Mouse (Mus musculus): ENCODE data around the gene Cubn. TPM values are rescaled to one million over a fixed set of nuclear protein-coding genes. Genes with fewer than 3 reads are reported as not detected.
A peak's percentile ranks its signal among the peaks of the same experiment; 100 is the strongest.

The Cubn gene
- not detected in 2 replicates for total RNA-seq (2012; rRNA removed)
- under 1 TPM in 1 of 2 experiments, not detected in 1; 0.03 TPM for polyA plus RNA-seq (2012; ENCODE audit: insufficient read depth in 1 of 2, insufficient read length in 2 of 2, low read depth in 1 of 2, low replicate concordance in 2 of 2, missing spikeins in 1 of 2)

DNA sequence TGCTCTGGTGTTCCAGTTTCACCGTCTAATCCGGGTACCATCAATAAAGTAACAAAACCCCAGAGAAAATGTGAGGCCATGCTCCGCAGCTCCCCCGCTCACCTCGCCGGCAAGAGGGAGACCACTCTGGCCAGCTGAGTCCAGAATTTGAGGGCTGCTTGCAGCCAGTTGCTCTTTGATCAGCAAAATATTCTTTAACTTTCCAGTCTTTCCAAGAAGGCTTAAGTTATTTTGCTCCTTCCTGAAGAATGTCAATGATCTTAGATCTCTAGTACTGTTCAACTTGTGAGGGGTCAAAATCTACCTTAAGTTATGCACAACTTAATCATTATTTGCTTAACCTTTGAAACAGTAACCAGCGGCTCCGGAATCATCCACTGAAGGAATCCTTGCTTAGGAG lies at the start of gene Cubn:
TSS of gene Cubn (minus strand) at position 80 of the 400 bp plus-strand sequence.
- H3K9me3 ChIP-seq (replicated peaks; ENCODE audit: insufficient read depth, low read length), result no peaks in the 10 kb centered on the region
- no peak within 1 kb of the TSS for H3K9ac ChIP-seq (ENCODE audit: control insufficient read depth, low read depth, low read length, poor library complexity, severe bottlenecking)
- no peak within 1 kb of the TSS for H3K4me3 ChIP-seq (ENCODE audit: control insufficient read depth in 1 of 2, insufficient read depth in 1 of 2, low read depth in 2 of 2, low read length in 2 of 2)
- H3K36me3 ChIP-seq (ENCODE audit: control insufficient read depth in 1 of 2, insufficient read depth in 2 of 2, low read length in 2 of 2), result peaks cover 0 to 5% of the 10 kb centered on the region in 2 experiments; a peak in 2 of 4 replicates
- TF ChIP-seq EP300 (IDR thresholded peaks at IDR 0.05; ENCODE audit: low read depth in 1 of 2, low read length in 2 of 2), result no peak
- no peaks in the 10 kb centered on the region; a peak in 1 of 4 replicates for H3K4me1 ChIP-seq (ENCODE audit: control insufficient read depth in 1 of 2, insufficient read depth in 2 of 2, low read length in 2 of 2)
- H3K27ac ChIP-seq (ENCODE audit: control insufficient read depth, low read depth, low read length), result no peak within 1 kb of the TSS
- DNase-seq (ENCODE audit: low read depth, low spot score), result no peak
- H3K79me2 ChIP-seq (ENCODE audit: control insufficient read depth, insufficient read depth, low read length, poor library complexity), result no peaks in the 10 kb centered on the region
- H3K27me3 ChIP-seq (ENCODE audit: control insufficient read depth in 1 of 2, insufficient read depth in 2 of 2, low read length in 2 of 2), result no peaks in the 10 kb centered on the region; a peak in 1 of 4 replicates

DNA sequence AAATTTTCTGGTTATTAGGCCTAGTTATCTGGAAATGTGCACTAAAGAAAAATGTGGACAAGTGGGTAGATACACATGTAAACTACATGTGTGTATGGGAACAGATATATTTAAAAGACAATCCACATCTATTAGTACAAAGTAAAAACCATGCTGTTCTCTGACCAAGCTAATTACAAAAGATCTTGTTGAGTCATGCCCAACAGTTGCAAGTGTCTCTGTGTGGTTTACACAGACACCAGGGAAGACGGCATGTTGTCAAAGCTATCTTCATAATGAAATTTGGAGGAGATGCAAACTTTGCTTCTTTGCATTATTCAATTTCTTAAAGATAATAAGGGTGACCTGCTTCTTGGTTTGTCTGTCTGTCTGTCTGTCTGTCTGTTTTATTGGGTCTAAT lies 48.2 kb upstream of the Cubn start:
- peaks cover 0 to 39% of the 10 kb centered on the region in 2 experiments; a peak in 2 of 4 replicates for H3K36me3 ChIP-seq (ENCODE audit: control insufficient read depth in 1 of 2, insufficient read depth in 2 of 2, low read length in 2 of 2)
- H3K4me3 ChIP-seq (ENCODE audit: control insufficient read depth in 1 of 2, insufficient read depth in 1 of 2, low read depth in 2 of 2, low read length in 2 of 2), result peak overlapping the region in 1 of 2 experiments; percentile 9; a peak in 1 of 4 replicates
- H3K9me3 ChIP-seq (replicated peaks; ENCODE audit: insufficient read depth, low read length), result no peaks in the 10 kb centered on the region
- H3K4me1 ChIP-seq (ENCODE audit: control insufficient read depth in 1 of 2, insufficient read depth in 2 of 2, low read length in 2 of 2), result peaks cover 24 to 32% of the 10 kb centered on the region in 2 experiments
- H3K9ac ChIP-seq (ENCODE audit: control insufficient read depth, low read depth, low read length, poor library complexity, severe bottlenecking), result peak overlapping the region; percentile 30
- peak overlapping the region; percentile 59 for H3K27ac ChIP-seq (ENCODE audit: control insufficient read depth, low read depth, low read length)
- no peaks in the 10 kb centered on the region for H3K27me3 ChIP-seq (ENCODE audit: control insufficient read depth in 1 of 2, insufficient read depth in 2 of 2, low read length in 2 of 2)
- DNase-seq (ENCODE audit: low read depth, low spot score), result peak; percentile 58
- H3K79me2 ChIP-seq (ENCODE audit: control insufficient read depth, insufficient read depth, low read length, poor library complexity), result peaks cover 6% of the 10 kb centered on the region
- TF ChIP-seq ETS1 (IDR thresholded peaks at IDR 0.05; ENCODE audit: low read depth, low read length), result peak; percentile 29; the same call in 1 of the 2 replicates
- peak; percentile 46; the same call in 1 of the 2 replicates for TF ChIP-seq MYC (IDR thresholded peaks at IDR 0.05; ENCODE audit: low read depth, low read length)
- no peak for TF ChIP-seq E2F4 (IDR thresholded peaks at IDR 0.05; ENCODE audit: borderline replicate concordance, low read depth, low read length)
- TF ChIP-seq POLR2AphosphoS2 (IDR thresholded peaks at IDR 0.05; ENCODE audit: low read length), result no peak
- TF ChIP-seq MXI1 (IDR thresholded peaks at IDR 0.05; ENCODE audit: low read depth, low read length), result peak; percentile 53; the same call in 1 of the 2 replicates
- 0 out of 2 replicates have a peak, but pooled peaks have one; percentile 16 for TF ChIP-seq MAX (IDR thresholded peaks at IDR 0.05; ENCODE audit: low read length)

DNA sequence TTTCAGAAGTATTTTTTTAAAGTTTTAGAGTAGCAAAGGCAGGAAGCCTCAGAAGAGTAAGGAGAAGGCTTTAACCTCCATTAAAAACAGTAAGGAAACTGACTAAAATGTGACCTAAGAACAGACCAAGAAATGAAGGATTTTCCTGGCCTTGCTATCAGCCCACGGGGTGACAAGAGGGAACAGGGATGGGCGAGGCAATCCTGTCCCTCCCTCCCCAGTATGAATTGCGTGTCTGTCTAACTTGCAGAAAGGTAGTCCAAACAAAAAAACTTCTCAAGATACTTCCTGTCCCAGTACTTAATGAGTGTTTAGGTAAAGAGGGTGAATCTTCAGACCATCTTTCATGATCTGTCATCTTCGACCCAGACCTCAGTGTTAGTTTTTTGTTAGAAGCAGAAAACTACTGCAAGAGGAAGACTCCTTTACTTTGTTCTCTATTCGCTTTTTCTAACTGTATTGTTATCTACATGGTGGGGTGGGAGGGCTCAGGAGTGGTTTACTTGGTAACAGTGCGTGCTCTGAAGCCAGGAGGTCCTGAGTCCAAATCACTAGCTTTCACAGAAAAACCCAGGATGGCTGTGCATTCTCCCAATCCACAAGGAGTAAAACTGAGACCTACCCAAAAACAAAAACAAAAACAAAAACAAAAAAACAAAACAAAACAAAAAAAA lies 47.2 kb upstream of the Cubn start:
- Histone ChIP-seq H3K4me1 (ENCODE audit: control insufficient read depth in 1 of 2, insufficient read depth in 2 of 2, low read length in 2 of 2) (peaks cover 24 to 32% of the 10 kb centered on the region in 2 experiments), H3K79me2 (ENCODE audit: control insufficient read depth, insufficient read depth, low read length, poor library complexity) (peaks cover 6% of the 10 kb centered on the region), H3K36me3 (ENCODE audit: control insufficient read depth in 1 of 2, insufficient read depth in 2 of 2, low read length in 2 of 2) (peaks cover 0 to 38% of the 10 kb centered on the region in 2 experiments; a peak in 2 of 4 replicates), H3K27ac (ENCODE audit: control insufficient read depth, low read depth, low read length) (peak overlapping the region; percentile 85), H3K9me3 (replicated peaks; ENCODE audit: insufficient read depth, low read length) (no peaks in the 10 kb centered on the region), H3K27me3 (ENCODE audit: control insufficient read depth in 1 of 2, insufficient read depth in 2 of 2, low read length in 2 of 2) (no peaks in the 10 kb centered on the region), H3K9ac (ENCODE audit: control insufficient read depth, low read depth, low read length, poor library complexity, severe bottlenecking) (peak overlapping the region; percentile 41), H3K4me3 (ENCODE audit: control insufficient read depth in 1 of 2, insufficient read depth in 1 of 2, low read depth in 2 of 2, low read length in 2 of 2) (peak overlapping the region; percentile 26 to 47)
- peak; percentile 83 for DNase-seq (ENCODE audit: low read depth, low spot score)
- TF ChIP-seq MAFK (IDR thresholded peaks at IDR 0.05; ENCODE audit: borderline replicate concordance, low read depth, low read length), result no peak
- TF ChIP-seq ZC3H11A (IDR thresholded peaks at IDR 0.05; ENCODE audit: low read depth, low read length), result no peak
- TF ChIP-seq RAD21 (IDR thresholded peaks at IDR 0.05; ENCODE audit: low read depth, low read length), result no peak
- peak; percentile 42; the same call in 1 of the 2 replicates for TF ChIP-seq GATA1 (IDR thresholded peaks at IDR 0.05; ENCODE audit: low read depth, low read length)
- TF ChIP-seq MAZ (IDR thresholded peaks at IDR 0.05; ENCODE audit: low read depth, low read length), result peak; percentile 83; the same call in 1 of the 2 replicates
- TF ChIP-seq UBTF (IDR thresholded peaks at IDR 0.05; ENCODE audit: borderline replicate concordance, insufficient read depth, low read depth, low read length), result no peak
- no peak for TF ChIP-seq ELF1 (IDR thresholded peaks at IDR 0.05; ENCODE audit: low read depth, low read length)
- peak in 1 of 2 experiments; percentile 39; a peak in 1 of 4 replicates for TF ChIP-seq POLR2A (IDR thresholded peaks at IDR 0.05; ENCODE audit: control insufficient read depth in 1 of 2, insufficient read depth in 1 of 2, low read depth in 1 of 2, low read length in 2 of 2, poor library complexity in 1 of 2)
- TF ChIP-seq ETS1 (IDR thresholded peaks at IDR 0.05; ENCODE audit: low read depth, low read length), result peak; percentile 32; the same call in 1 of the 2 replicates
- no peak for TF ChIP-seq ZKSCAN1 (IDR thresholded peaks at IDR 0.05; ENCODE audit: low read depth, low read length)
- TF ChIP-seq NRF1 (IDR thresholded peaks at IDR 0.05; ENCODE audit: insufficient read depth, low read depth, low read length, poor library complexity, severe bottlenecking), result no peak
- TF ChIP-seq BHLHE40 (IDR thresholded peaks at IDR 0.05; ENCODE audit: borderline replicate concordance, low read depth, low read length), result 0 out of 2 replicates have a peak, but pooled peaks have one; percentile 12
- TF ChIP-seq NELFE (IDR thresholded peaks at IDR 0.05; ENCODE audit: low read depth, low read length), result peak; percentile 40
- no peak for TF ChIP-seq USF1 (IDR thresholded peaks at IDR 0.05; ENCODE audit: low read depth, low read length)
- TF ChIP-seq GABPA (IDR thresholded peaks at IDR 0.05; ENCODE audit: low read depth, low read length), result no peak
- TF ChIP-seq MAX (IDR thresholded peaks at IDR 0.05; ENCODE audit: low read length), result no peak
- TF ChIP-seq SIN3A (IDR thresholded peaks at IDR 0.05; ENCODE audit: low read length), result peak; percentile 13
- TF ChIP-seq HCFC1 (IDR thresholded peaks at IDR 0.05; ENCODE audit: low read depth, low read length), result no peak
